In genomic region chr1:89092442-89092991, GRCm38 (mm10) we compare ENCODE assay signal across 8 mouse cellular contexts. TPM values are rescaled to one million over a fixed set of nuclear protein-coding genes. Genes with fewer than 3 reads are reported as not detected.
A peak's percentile ranks its signal among the peaks of the same experiment; 100 is the strongest.
DNase-seq lines count a peak whose midpoint lies in the region; ATAC-seq lines count a peak whose summit lies in the region.

No protein-coding gene starts in this region.

- peak overlapping the region; percentile 33 for H3K27ac ChIP-seq in hindbrain, embryonic 11.5 days (ENCODE audit: low read depth, low read length)
- peak overlapping the region; percentile 62; the same call in 1 of the 2 replicates for H3K27ac ChIP-seq in stomach, embryonic 16.5 days (ENCODE audit: low read length)

- peak overlapping the region; percentile 13; the same call in 1 of the 2 replicates for H3K4me2 ChIP-seq in hindbrain, embryonic 11.5 days (replicated peaks; ENCODE audit: low read depth, low read length)
- H3K4me2 ChIP-seq in stomach, embryonic 16.5 days (ENCODE audit: low read depth, low read length): peak overlapping the region; percentile 28

- 2% methylated on average over 17 of the region's 19 CpGs for WGBS in hindbrain, embryonic 11.5 days
- WGBS in stomach, embryonic 16.5 days: 11% methylated on average over 19 of the region's 19 CpGs

- H3K36me3 ChIP-seq in hindbrain, embryonic 11.5 days (ENCODE audit: control insufficient read depth, insufficient read depth, low read length): no peaks in the 10 kb centered on the region
- H3K36me3 ChIP-seq in stomach, embryonic 16.5 days (ENCODE audit: control insufficient read depth, insufficient read depth, low read length): no peaks in the 10 kb centered on the region

- H3K9ac ChIP-seq in hindbrain, embryonic 11.5 days (ENCODE audit: low read depth, low read length): no peak overlapping the region
- H3K9ac ChIP-seq in stomach, embryonic 16.5 days (ENCODE audit: low read length): no peak overlapping the region

- peaks cover 28% of the 10 kb centered on the region for H3K4me1 ChIP-seq in hindbrain, embryonic 11.5 days (replicated peaks; ENCODE audit: control insufficient read depth, insufficient read depth, low read length)
- peaks cover 52% of the 10 kb centered on the region for H3K4me1 ChIP-seq in stomach, embryonic 16.5 days (ENCODE audit: control insufficient read depth, insufficient read depth, low read length)

- no peaks in the 10 kb centered on the region for H3K27me3 ChIP-seq in hindbrain, embryonic 11.5 days (ENCODE audit: control insufficient read depth, insufficient read depth, low read length)
- H3K27me3 ChIP-seq in stomach, embryonic 16.5 days (ENCODE audit: control insufficient read depth, insufficient read depth, low read length): no peaks in the 10 kb centered on the region

- H3K9me3 ChIP-seq in hindbrain, embryonic 11.5 days (ENCODE audit: control insufficient read depth, low read length): no peaks in the 10 kb centered on the region
- no peaks in the 10 kb centered on the region for H3K9me3 ChIP-seq in stomach, embryonic 16.5 days (replicated peaks; ENCODE audit: control insufficient read depth, low read length)

- peak; percentile 48; the same call in 1 of the 2 replicates for ATAC-seq in hindbrain, embryonic 11.5 days (ENCODE audit: low FRiP score)
- ATAC-seq in stomach, embryonic 16.5 days (ENCODE audit: insufficient read depth, low FRiP score): peak; percentile 35; the same call in 1 of the 2 replicates

- H3K4me3 ChIP-seq in hindbrain, embryonic 11.5 days (ENCODE audit: low read depth, low read length): no peak overlapping the region
- no peak overlapping the region for H3K4me3 ChIP-seq in stomach, embryonic 16.5 days (replicated peaks; ENCODE audit: low read length)

- peak; percentile 67 for DNase-seq in left cerebral cortex, adult 11 months (ENCODE audit: low spot score)
- no peak for DNase-seq in left cerebral cortex, postnatal 4 days
- peak; percentile 48 to 63 for DNase-seq in frontal cortex, postnatal 14 days (ENCODE audit: low spot score in 2 of 2)
- DNase-seq in hindbrain, embryonic 11.5 days (ENCODE audit: low spot score): peak; percentile 77
- peak; percentile 87 for DNase-seq in layer of hippocampus, adult 9-11 months
- peak; percentile 77 for DNase-seq in mesoderm, embryonic 11.5 days (ENCODE audit: low read depth, low spot score)
- no peak for DNase-seq in cerebellum, postnatal 4 days (ENCODE audit: low spot score in 2 of 2)

- intact Hi-C loops in left cerebral cortex, postnatal 4 days (cut with DNase I): no loop called here

RNA-seq across cellular contexts. Expression of gene Sh3bp4, which starts 22.3 kb away (rescaled TPM):
- total RNA-seq in left cerebral cortex, postnatal 4 days (2021): 10 to 100 TPM; 25.4 to 26.1 TPM
- polyA plus RNA-seq in hindbrain, embryonic 11.5 days (2014; fragmentation: Nextera tagmentation; extraction: Ambion mirVana): 18.0 and 21.7 TPM in 2 replicates
- 20.1 and 20.6 TPM in 2 replicates for polyA plus RNA-seq in stomach, embryonic 16.5 days (2015; fragmentation: Nextera tagmentation; extraction: Ambion mirVana)

Comparison
In these comparisons a context has a peak if more than half of its experiments do, and no peak if none do; other contexts are left out.
1. DNase-seq: peak in left cerebral cortex, adult 11 months (single experiment), frontal cortex, postnatal 14 days (2 of 2), hindbrain, embryonic 11.5 days (single experiment), layer of hippocampus, adult 9-11 months (single experiment) and mesoderm, embryonic 11.5 days (single experiment); none in left cerebral cortex, postnatal 4 days (single experiment) and cerebellum, postnatal 4 days (0 of 2).